Mouse (Mus musculus) megakaryocyte progenitor cell, adult 5-6 weeks (primary cell): Measurements from ENCODE around the gene Pacrg. TPM values are rescaled to one million over a fixed set of nuclear protein-coding genes. Genes with fewer than 3 reads are reported as not detected.

ENCODE experiments used
- ATAC-seq: replicated peaks from 2 replicates; pipeline ENCODE4 v1.8.0; 2016; ENCODE audit warnings: mild to moderate bottlenecking, moderate TSS enrichment, inconsistent platforms; ENCODE audit not compliant: poor library complexity
- total RNA-seq, 2 experiments: library from RNA; stranded (forward) in 1 of 2; stranded (reverse) in 1 of 2; fragments of 157-497, 149-512 nt in 1 of 2; fragments of 200-1000 nt in 1 of 2; gene quantifications; 2 replicates each; pipeline versions ENCODE4 v1.2.3 to v1.2.4; 2015 to 2017

Pacrg gene
- total RNA-seq, 2 experiments from 2014 or later: 0.46 TPM; not detected in 1

GRCm38 (mm10) chr17:10627476-10627875 lies 212.6 kb downstream of the Pacrg start:
- ATAC-seq: no peak

DNA sequence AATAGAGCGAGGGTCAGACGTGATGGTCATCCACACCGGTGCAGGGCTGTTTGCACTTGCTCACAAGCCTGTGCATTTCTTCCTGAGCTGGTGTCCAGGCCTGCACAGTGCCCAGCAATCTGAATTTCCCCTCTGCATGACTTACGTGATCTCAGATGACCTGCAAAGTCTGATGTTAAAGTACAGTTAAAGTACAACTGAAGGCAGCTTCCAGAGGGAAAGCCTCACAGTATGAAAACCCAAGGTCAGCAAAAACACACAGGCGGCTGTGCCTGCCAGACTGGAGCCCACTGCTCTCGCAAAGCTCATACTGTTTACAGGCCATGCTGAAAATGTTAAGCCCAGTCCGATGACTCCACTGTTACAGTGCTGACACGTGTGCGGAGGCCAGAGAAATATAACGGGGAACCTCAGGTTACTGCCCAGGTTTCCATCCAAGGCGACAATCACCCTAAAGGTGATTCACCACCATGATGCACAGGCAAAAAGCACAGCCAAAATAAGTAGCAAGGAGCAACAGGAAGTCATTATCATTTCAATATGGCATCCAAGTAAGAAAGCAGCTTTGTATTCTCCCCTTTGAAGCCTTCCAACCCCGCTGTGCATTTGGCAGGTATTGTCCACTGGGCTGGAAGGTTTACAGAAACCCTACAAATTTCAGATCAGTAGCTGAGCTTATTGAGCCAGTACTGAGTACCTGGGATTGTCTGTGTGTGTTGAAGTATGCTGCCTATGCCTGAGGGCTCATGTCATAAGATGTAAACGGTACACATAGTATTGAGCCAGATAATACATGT lies 213.6 kb downstream of the Pacrg start:
- no peak for ATAC-seq

DNA sequence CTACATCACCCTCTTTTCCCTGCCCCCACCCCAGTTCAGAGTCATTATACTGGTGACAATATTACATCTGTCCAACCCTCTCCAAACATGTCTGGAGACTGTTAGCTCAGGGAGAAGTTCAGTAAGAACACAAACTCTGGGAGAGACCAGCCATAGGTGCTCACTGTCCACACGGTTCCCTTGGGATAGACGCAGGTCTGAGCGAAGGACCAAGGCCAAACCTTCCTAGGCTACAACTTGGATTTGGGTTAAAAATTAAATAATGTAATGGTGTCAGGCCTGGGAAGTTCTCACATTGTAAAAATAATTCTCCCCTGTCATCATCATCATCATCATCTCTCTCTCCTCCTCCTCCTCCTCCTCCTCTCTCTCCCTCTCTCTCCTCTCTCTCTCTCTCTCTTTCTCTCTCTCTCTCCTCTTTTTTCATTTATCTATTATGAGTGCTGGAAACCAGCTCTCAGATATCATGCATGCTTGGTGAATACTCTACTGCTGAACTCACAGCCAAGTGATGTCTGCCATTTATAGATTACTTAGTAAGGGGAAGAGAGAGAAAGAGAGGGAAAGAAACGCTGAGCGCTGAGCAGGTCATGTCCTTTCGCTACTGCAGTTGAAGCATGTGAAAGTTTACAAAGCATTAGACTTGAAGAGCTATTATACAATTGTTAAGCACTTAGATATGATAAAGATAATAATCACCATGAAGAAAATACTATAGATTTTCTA lies 215.2 kb downstream of the Pacrg start:
- no peak for ATAC-seq

DNA sequence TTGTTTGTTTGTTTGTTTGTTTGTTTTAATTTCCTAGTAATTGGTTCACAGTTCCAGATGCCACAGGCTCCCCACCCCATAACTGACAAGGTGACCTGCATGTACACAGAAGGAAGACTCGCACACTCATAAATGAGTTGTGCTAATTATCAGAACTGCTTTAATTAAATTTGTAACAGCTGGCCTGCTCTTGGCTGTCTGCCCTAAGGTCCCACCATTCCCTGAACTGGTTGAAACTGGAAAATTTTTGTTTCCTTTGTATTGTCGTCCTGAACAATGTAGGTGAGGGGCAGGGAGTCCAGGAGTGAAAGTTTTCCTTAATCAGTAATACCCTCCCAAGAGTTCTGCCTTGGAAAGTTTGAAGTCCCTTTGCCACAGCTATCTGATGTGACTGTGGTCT lies 219.5 kb downstream of the Pacrg start:
- ATAC-seq: no peak

- ATAC-seq: no peak
Measured at GRCm38 (mm10) chr17:10619881-10620280, 220.2 kb downstream of the Pacrg start.

- no peak for ATAC-seq
Measured at GRCm38 (mm10) chr17:10617656-10618055, 222.5 kb downstream of the Pacrg start.

- ATAC-seq: no peak
Measured at GRCm38 (mm10) chr17:10615611-10616010, 224.5 kb downstream of the Pacrg start.

DNA sequence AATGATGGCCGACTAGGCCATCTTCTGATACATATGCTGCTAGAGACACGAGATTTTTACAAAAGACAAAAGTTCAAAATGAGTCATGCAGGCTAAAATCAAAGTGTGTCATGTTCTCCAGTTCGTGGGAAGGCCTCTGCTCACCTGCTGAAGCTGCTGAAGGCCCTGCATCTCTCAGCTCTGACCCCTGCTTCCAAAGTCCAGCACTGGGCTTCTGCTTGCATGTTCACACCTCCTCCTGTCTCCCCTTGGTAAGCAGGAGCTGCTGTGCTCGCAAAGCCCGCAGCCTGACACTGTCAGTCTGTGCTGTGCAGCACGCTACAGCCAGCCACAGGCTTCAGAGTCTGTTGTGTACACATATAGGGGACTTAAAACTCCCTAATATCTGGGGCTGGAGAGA lies 225.4 kb downstream of the Pacrg start:
- no peak for ATAC-seq

GRCm38 (mm10) chr17:10611626-10612025 lies 228.5 kb downstream of the Pacrg start:
- ATAC-seq: no peak

DNA sequence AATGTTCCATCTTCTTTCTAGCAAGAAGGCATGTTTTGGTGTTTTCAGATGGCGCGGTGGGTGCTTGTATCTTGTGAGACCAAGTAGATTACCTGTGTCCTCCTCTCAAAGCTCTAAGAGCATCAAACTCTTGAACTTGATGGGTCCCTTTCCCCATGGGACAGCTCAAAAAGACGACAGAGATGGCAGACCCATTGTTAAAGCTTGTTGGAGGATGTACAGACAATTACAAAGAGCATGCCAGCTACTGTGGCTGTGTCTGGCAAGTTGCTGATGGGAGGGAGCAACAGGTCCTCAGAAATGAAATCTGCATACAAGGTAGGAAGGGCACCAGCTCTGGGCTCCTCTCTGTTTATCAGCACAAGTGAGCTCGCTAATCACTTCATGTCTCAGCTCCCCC lies 232.0 kb downstream of the Pacrg start:
- ATAC-seq: no peak

DNA sequence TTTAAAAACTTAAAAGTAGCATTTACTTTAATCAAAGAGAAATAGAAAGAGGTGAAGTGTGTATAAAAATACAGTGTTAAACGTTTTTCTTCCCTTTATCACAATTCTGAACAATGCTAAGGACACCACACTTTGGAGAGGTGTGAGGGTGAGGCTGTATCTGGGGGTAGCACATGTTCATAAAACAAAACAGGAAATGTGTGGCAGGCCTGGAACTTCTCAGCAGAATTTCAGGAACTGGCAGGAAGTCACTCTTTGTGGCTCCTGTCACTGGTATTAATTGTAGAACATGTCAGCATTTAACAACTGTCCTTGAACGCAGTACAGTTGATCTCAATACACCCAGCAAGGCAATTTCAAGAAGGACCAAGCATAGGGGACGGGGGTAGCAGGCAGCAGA lies 234.0 kb downstream of the Pacrg start:
- peak; percentile 46 for ATAC-seq

DNA sequence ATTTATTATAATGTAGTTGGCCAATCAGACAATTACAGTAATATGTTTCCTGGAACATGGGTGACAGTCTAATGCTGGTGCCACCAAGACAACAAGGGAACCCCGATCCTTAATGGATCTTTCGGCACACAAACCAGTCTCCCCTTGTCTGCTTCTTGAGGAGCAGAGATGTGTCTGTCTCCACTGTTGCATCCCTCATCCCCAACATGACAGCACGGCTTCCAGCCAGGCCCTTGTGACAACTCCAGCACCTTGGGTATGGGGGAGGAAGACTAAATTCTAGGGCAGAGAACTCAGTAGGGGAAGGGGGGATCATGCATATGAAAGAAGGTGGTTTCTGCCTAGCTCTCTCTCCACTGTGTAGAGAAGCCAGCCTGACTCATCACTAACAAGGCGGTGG lies 242.4 kb downstream of the Pacrg start:
- ATAC-seq: no peak

- ATAC-seq: no peak
Measured at GRCm38 (mm10) chr17:10589604-10590003, 250.5 kb downstream of the Pacrg start.

DNA sequence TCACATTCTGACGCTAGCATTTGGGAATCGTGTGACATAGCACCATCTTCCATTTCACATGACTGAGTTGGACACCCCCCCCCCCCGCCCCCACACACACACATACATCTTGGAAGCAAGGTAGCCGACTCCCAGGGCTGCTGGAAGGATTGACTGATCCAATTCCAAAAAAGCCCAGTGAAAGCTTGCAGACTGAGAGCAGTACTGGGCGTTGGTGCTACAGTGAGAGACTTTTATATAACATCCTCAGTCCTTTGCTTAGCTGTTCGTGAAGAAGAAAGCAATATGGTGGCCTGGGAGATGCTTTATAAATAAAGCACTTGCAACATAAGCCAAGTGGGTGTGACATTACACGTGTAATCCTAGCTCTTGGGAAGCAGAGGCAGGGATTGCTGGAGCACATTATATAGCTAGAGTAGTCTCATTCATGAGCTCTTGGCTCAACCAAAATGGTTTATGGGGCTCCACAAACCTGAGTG lies 251.2 kb downstream of the Pacrg start:
- ATAC-seq: no peak

DNA sequence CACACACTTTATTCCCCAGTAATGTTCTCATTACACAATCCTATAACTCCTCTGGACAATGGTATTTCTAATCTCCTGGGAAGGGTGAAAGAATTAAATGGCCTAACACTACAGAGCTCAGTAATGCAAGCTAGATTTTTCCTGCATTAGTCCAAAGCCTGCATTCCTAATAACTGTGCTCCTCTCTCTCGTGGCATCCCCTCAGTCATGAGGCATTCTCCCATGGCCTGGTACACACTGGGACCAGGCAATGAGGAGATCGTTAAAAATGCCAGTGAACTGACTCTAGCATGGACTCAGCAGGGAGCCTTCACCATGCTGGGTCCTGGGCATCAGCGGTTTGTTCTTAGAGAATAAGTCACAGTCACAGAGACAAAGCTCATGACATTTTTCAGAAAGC lies 256.8 kb downstream of the Pacrg start:
- no peak for ATAC-seq

GRCm38 (mm10) chr17:10575306-10575705 lies 264.8 kb downstream of the Pacrg start:
- ATAC-seq: no peak

DNA sequence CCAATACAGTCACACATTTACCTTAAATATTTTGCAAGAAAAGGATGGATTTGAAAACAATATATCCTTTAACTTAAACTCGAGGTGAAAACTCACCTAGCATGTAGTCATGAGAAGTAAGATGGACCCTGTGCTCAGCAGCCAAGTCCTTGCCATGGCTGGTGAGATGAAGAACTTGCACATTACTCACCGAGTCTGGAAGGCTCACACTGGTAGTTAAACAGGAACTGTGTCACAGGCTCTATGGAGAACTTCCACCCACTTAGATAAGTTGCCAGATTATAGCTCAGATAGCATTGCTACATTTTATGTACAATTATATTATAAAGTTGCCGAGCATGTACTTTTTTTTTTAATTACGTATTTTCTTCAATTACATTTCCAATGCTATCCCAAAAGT lies 267.7 kb downstream of the Pacrg start:
- no peak for ATAC-seq

DNA sequence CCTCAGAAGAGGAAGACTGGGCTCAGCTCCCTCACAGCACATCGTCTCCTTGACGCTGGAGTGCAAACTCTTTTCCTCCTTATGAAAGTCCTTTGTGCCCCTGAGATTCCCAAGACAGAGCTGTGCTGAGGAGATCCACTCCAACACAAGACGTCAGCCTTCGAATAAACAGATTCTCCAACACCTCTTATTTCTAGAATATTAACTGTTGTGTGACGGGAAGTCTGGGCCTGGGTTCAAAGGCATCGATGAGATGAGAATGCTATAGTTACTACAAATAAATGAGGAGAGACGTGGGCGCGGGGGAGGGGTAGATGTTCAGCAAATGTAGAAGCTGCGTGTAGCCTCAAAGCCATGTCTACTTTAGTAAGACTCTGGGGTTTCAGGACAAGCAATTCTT lies 270.8 kb downstream of the Pacrg start:
- ATAC-seq: no peak

DNA sequence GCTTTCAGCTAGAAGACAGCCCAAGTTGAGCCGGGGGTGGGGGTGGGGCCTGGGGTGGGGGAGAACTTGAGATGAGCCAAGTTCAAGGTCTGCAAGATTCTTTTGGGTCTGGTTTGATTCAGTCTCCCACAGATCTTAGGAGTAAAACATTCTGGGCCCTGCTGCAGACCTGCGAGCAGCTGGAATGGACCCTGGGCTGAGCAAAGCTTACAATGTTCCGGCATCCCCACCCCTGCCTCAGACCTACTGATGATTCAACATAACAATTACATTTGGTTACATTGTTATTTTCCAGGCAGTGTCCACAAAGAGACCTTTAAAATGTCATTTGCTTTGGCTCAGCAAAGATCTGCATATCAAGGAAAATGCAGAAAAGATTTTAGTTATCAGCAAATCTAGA lies 272.7 kb downstream of the Pacrg start:
- no peak for ATAC-seq

DNA sequence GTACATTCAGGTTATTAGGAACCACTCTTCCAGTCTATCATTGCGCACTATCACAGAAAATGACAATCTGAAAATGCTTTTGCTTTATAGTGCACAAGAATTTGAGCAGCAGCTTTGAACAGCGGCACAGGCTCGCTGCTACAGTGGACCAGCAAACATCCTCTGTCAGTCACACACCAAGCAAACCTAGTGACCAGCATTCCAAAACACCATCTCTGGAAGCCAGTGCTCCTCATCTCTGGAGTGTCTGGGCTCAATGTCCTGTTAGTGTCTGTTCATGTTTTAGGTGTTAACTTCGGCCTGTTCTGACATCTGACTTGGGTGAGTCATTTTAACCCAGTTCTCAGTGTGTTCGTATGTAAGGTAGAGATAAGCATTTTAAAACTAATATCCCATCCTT lies 275.9 kb downstream of the Pacrg start:
- no peak for ATAC-seq

DNA sequence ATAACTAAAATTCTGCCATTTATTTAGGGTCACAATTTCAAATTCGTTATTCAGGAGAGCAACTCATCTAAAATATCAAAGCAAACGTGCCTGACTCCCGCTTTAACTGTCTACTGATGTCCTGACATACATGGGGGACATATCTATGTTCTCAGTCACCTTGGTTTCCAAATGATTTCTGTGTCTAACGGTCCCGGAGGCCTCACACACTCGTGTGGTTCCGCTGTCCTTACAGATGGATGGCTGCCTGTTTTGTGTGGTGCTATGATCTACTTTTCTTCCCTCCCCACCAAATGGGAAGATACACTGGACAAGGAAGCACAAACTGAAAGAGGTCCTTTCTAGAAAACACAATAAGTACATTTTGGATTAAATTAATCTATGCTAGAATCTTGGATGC lies 277.2 kb downstream of the Pacrg start:
- no peak for ATAC-seq

DNA sequence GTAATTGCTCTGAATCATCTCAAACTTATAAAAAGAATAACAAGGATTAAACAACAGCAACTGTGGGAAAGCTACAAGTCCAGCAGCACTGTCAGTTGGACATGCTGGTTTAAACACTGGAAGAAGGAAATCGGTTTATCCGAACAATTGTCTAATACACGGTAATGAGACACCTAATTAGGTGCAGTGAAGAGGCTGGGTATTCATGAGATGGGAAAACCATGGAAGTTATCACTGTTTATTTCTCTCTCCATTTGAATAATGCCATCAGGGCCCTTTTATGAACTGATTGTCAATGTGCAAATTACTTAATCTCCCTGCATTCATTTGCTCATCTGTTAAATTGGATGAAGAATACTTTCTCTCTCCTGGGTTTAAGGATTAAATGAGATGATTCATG lies 280.1 kb downstream of the Pacrg start:
- ATAC-seq: no peak
